Mouse (Mus musculus) liver, embryonic 16.5 days (tissue): ENCODE results near the gene Fchsd2. TPM values are rescaled to one million over a fixed set of nuclear protein-coding genes. Genes with fewer than 3 reads are reported as not detected.

ENCODE experiments used
- ATAC-seq: fragments of 200-750 bp; cut with Nextera tagmentation; 2 replicates; pipeline ENCODE4 v1.8.0; 2017; ENCODE audit warnings: low read depth, mild to moderate bottlenecking, moderate number of reproducible peaks, moderate library complexity
- H3K27ac ChIP-seq: fragments of 300-500 bp; sonication (generic); 2 replicates; pipeline ENCODE4 v1.5.1; 2014; ENCODE audit warnings: mild to moderate bottlenecking, low read length
- H3K27me3 ChIP-seq: fragments of 300-500 bp; sonication (generic); 2 replicates; pipeline ENCODE4 v1.6.1; 2014; ENCODE audit warnings: low read depth, low read length, mixed read lengths; ENCODE audit not compliant: control insufficient read depth, insufficient read depth
- H3K36me3 ChIP-seq: fragments of 300-500 bp; sonication (generic); 2 replicates; pipeline ENCODE4 v1.6.1; 2014; ENCODE audit warnings: mild to moderate bottlenecking; ENCODE audit not compliant: control insufficient read depth, insufficient read depth
- H3K4me1 ChIP-seq: fragments of 300-500 bp; sonication (generic); 2 replicates; pipeline ENCODE4 v1.6.1; 2014; ENCODE audit warnings: low read depth, low read length, mixed read lengths; ENCODE audit not compliant: control insufficient read depth
- H3K4me2 ChIP-seq: fragments of 300-500 bp; sonication (generic); 2 replicates; pipeline ENCODE4 v1.6.1; 2014; ENCODE audit warnings: low read depth, low read length, mixed read lengths
- H3K4me3 ChIP-seq: fragments of 300-500 bp; sonication (generic); 2 replicates; pipeline ENCODE4 v1.5.1; 2014; ENCODE audit warnings: low read depth, mild to moderate bottlenecking, low read length
- H3K9ac ChIP-seq: fragments of 300-500 bp; sonication (generic); 2 replicates; pipeline ENCODE4 v1.6.1; 2014; ENCODE audit warnings: low read depth, low read length
- H3K9me3 ChIP-seq: fragments of 300-500 bp; sonication (generic); replicated peaks from 2 replicates; pipeline ENCODE4 v1.6.1; 2016; ENCODE audit warnings: low read length; ENCODE audit not compliant: control insufficient read depth
- WGBS: fragments of 180-500 bp; shearing (Covaris S2); extraction: QIAGEN DNeasy Blood & Tissue Kit; methylation state at CpG from one replicate; pipeline ENCODE4 v1.1.7; 2014; ENCODE audit not compliant: insufficient replicate concordance; 5-methylcytosine and 5-hydroxymethylcytosine counted together
- polyA plus RNA-seq: library from polyadenylated mRNA; unstranded; fragments of >200 nt; fragmentation: Nextera tagmentation; extraction: Ambion mirVana; gene quantifications from 2 replicates; pipeline ENCODE4 v1.2.1, GENCODE M21; 2015

The Fchsd2 gene
- polyA plus RNA-seq, 1 experiment from 2014 or later, result 5.9 TPM

- Histone ChIP-seq H3K4me3 (no peak overlapping the region), H3K4me2 (no peak overlapping the region), H3K9me3 (no peaks in the 10 kb centered on the region), H3K27ac (no peak overlapping the region), H3K4me1 (peaks cover 9% of the 10 kb centered on the region), H3K27me3 (no peaks in the 10 kb centered on the region), H3K9ac (no peak overlapping the region), H3K36me3 (no peaks in the 10 kb centered on the region)
- WGBS, result 53% methylated on average over 5 of the region's 5 CpGs
- ATAC-seq, result no peak
These were observed 33.5 kb upstream of the Fchsd2 start for GRCm38 (mm10) chr7:101059188-101059587.

- Histone ChIP-seq H3K4me3 (no peak overlapping the region), H3K4me2 (0 out of 2 replicates have a peak overlapping the region, but pooled peaks have one; percentile 21), H3K27me3 (no peaks in the 10 kb centered on the region), H3K27ac (peak overlapping the region; percentile 30; the same call in 1 of the 2 replicates), H3K9me3 (no peaks in the 10 kb centered on the region), H3K9ac (no peak overlapping the region), H3K4me1 (peaks cover 9% of the 10 kb centered on the region), H3K36me3 (no peaks in the 10 kb centered on the region)
- 7% methylated on average over 5 of the region's 5 CpGs for WGBS
- ATAC-seq, result no peak
These were observed 32.2 kb upstream of the Fchsd2 start for GRCm38 (mm10) chr7:101060476-101060875.

GRCm38 (mm10) chr7:101061381-101061780 is 31.3 kb upstream of the Fchsd2 start:
- ATAC-seq, result no peak
- no peaks in the 10 kb centered on the region for H3K36me3 ChIP-seq
- H3K9me3 ChIP-seq, result no peaks in the 10 kb centered on the region
- 9% methylated on average over 17 of the region's 17 CpGs for WGBS
- peak overlapping the region; percentile 12; the same call in 1 of the 2 replicates for H3K4me3 ChIP-seq
- H3K27ac ChIP-seq, result no peak overlapping the region
- H3K27me3 ChIP-seq, result no peaks in the 10 kb centered on the region
- peak overlapping the region; percentile 41; the same call in 1 of the 2 replicates for H3K4me2 ChIP-seq
- peaks cover 17% of the 10 kb centered on the region for H3K4me1 ChIP-seq
- H3K9ac ChIP-seq, result no peak overlapping the region

GRCm38 (mm10) chr7:101062246-101062645 is 30.4 kb upstream of the Fchsd2 start:
- H3K9ac ChIP-seq, result no peak overlapping the region
- H3K4me1 ChIP-seq, result peaks cover 25% of the 10 kb centered on the region
- no peak for ATAC-seq
- H3K4me3 ChIP-seq, result no peak overlapping the region
- no peaks in the 10 kb centered on the region for H3K27me3 ChIP-seq
- no peak overlapping the region for H3K4me2 ChIP-seq
- H3K27ac ChIP-seq, result no peak overlapping the region
- WGBS, result 73% methylated on average over 6 of the region's 6 CpGs
- H3K36me3 ChIP-seq, result no peaks in the 10 kb centered on the region
- H3K9me3 ChIP-seq, result no peaks in the 10 kb centered on the region

GRCm38 (mm10) chr7:101063523-101063922 is 29.1 kb upstream of the Fchsd2 start:
- Histone ChIP-seq H3K9ac (no peak overlapping the region), H3K4me2 (no peak overlapping the region), H3K4me1 (peaks cover 28% of the 10 kb centered on the region), H3K27ac (no peak overlapping the region), H3K4me3 (no peak overlapping the region), H3K9me3 (no peaks in the 10 kb centered on the region), H3K36me3 (no peaks in the 10 kb centered on the region), H3K27me3 (no peaks in the 10 kb centered on the region)
- no peak for ATAC-seq
- 50% methylated on average over 10 of the region's 10 CpGs for whole genome bisulfite sequencing

- Histone ChIP-seq H3K4me3 (no peak overlapping the region), H3K4me2 (no peak overlapping the region), H3K9me3 (no peaks in the 10 kb centered on the region), H3K27me3 (no peaks in the 10 kb centered on the region), H3K4me1 (peaks cover 28% of the 10 kb centered on the region), H3K36me3 (no peaks in the 10 kb centered on the region), H3K9ac (no peak overlapping the region), H3K27ac (peak overlapping the region; percentile 82)
- ATAC-seq, result peak; percentile 77
- WGBS, result 55% methylated on average over 7 of the region's 7 CpGs
These were observed 27.7 kb upstream of the Fchsd2 start for GRCm38 (mm10) chr7:101064697-101065688.

- no peak overlapping the region for H3K4me3 ChIP-seq
- H3K9ac ChIP-seq, result no peak overlapping the region
- H3K36me3 ChIP-seq, result no peaks in the 10 kb centered on the region
- H3K27me3 ChIP-seq, result no peaks in the 10 kb centered on the region
- no peaks in the 10 kb centered on the region for H3K9me3 ChIP-seq
- WGBS, result 59% methylated on average over 5 of the region's 5 CpGs
- H3K27ac ChIP-seq, result peak overlapping the region; percentile 82
- ATAC-seq, result no peak
- no peak overlapping the region for H3K4me2 ChIP-seq
- peaks cover 31% of the 10 kb centered on the region for H3K4me1 ChIP-seq
These were observed 26.7 kb upstream of the Fchsd2 start for GRCm38 (mm10) chr7:101066009-101066408.

GRCm38 (mm10) chr7:101066650-101067346 is 25.9 kb upstream of the Fchsd2 start:
- no peak overlapping the region for H3K4me3 ChIP-seq
- H3K9me3 ChIP-seq, result no peaks in the 10 kb centered on the region
- H3K27ac ChIP-seq, result peak overlapping the region; percentile 82
- no peak for ATAC-seq
- H3K4me1 ChIP-seq, result peaks cover 27% of the 10 kb centered on the region
- WGBS, result 18% methylated on average over 3 of the region's 3 CpGs
- no peak overlapping the region for H3K9ac ChIP-seq
- H3K36me3 ChIP-seq, result no peaks in the 10 kb centered on the region
- H3K4me2 ChIP-seq, result no peak overlapping the region
- H3K27me3 ChIP-seq, result no peaks in the 10 kb centered on the region

GRCm38 (mm10) chr7:101067521-101067920 is 25.1 kb upstream of the Fchsd2 start:
- WGBS, result 46% methylated on average over 2 of the region's 2 CpGs
- Histone ChIP-seq H3K9me3 (no peaks in the 10 kb centered on the region), H3K27me3 (no peaks in the 10 kb centered on the region), H3K4me2 (no peak overlapping the region), H3K4me1 (peaks cover 27% of the 10 kb centered on the region), H3K4me3 (no peak overlapping the region), H3K27ac (no peak overlapping the region), H3K36me3 (no peaks in the 10 kb centered on the region), H3K9ac (no peak overlapping the region)
- ATAC-seq, result no peak
